12 mouse cellular contexts compared by ENCODE assay signal in the genomic region with DNA sequence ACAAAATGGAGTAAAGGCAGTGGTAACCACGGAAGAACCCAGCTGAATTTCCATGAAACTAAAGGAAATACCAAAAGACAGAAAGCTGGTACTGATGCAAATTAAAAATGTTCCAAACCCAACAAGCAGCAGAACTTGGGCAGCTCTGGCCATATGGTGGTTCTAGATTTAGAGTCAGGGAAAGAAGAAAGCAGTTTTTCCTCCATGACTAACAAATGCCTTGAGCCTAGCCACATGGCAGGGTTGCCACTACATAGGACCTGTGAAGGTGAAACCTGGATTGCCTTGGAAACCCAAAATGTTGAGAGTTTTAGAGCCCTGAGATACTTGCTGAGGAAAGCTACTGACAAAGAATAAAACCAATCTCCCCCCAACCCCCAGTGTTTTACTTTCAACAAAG.
"Had no signal": no experiment of that assay in that cellular context is flagged by ENCODE, and none has a peak within 500 bp of the region (broad histone marks: within the 10 kb centered on the region; RNA-seq: fewer than 3 reads in every experiment).

No protein-coding gene starts in this region.

- ATAC-seq: intestine, postnatal 0 days; liver, postnatal 0 days; lung, postnatal 0 days; midbrain, embryonic 15.5 days had no signal

- DNase-seq: kidney, adult 2 months; kidney, postnatal 25 days; liver, postnatal 0 days; lung, embryonic 14.5 days; retina, postnatal 1 day; spleen, adult 18-20 months; thymus, adult 18-20 months; thymus, postnatal 14 days; thymus, postnatal 4 days had no signal
